Mouse (Mus musculus): Measurements from ENCODE around the gene Gm17190. TPM values are rescaled to one million over a fixed set of nuclear protein-coding genes. Genes with fewer than 3 reads are reported as not detected.
"Not testable (repeated sequence)": the region's sequence is repeated elsewhere in the genome, so short reads cannot be mapped to it uniquely, and the experiment has no call there.

Gm17190 gene
- polyA plus RNA-seq (2014; fragmentation: Nextera tagmentation; extraction: Ambion mirVana): not detected in 2 replicates

- not testable (repeated sequence) for H3K4me3 ChIP-seq (ENCODE audit: low read depth, low read length); H3K9me3 ChIP-seq (ENCODE audit: control insufficient read depth, low read length); H3K27me3 ChIP-seq (ENCODE audit: control insufficient read depth, insufficient read depth, low read length); ATAC-seq (ENCODE audit: insufficient number of reproducible peaks, low FRiP score, low TSS enrichment, low read depth); H3K9ac ChIP-seq (ENCODE audit: low read length); H3K27ac ChIP-seq (replicated peaks; ENCODE audit: low read depth, low read length); DNase-seq (ENCODE audit: low spot score); H3K4me2 ChIP-seq (ENCODE audit: low read depth, severe bottlenecking); H3K4me1 ChIP-seq (ENCODE audit: control insufficient read depth, insufficient read depth, low read length); H3K36me3 ChIP-seq (ENCODE audit: control insufficient read depth, insufficient read depth, low read length)
- 91% methylated on average over 1 of the region's 1 CpGs for WGBS
Measured at GRCm38 (mm10) chr13:96081754-96082153, at the start of gene Gm17190. Gm17190 (plus strand) TSS chr13:96082054.

GRCm38 (mm10) chr13:96039536-96039935 is 42.3 kb upstream of the Gm17190 start:
- H3K9me3 ChIP-seq (ENCODE audit: control insufficient read depth, low read length): no peaks in the 10 kb centered on the region
- no peaks in the 10 kb centered on the region for H3K27me3 ChIP-seq (ENCODE audit: control insufficient read depth, insufficient read depth, low read length)
- no peaks in the 10 kb centered on the region for H3K36me3 ChIP-seq (ENCODE audit: control insufficient read depth, insufficient read depth, low read length)
- H3K4me2 ChIP-seq (ENCODE audit: low read depth, severe bottlenecking): no peak overlapping the region
- H3K9ac ChIP-seq (ENCODE audit: low read length): no peak overlapping the region
- no peak for DNase-seq (ENCODE audit: low spot score)
- WGBS: 87% methylated on average over 1 of the region's 1 CpGs
- H3K4me3 ChIP-seq (ENCODE audit: low read depth, low read length): no peak overlapping the region
- H3K4me1 ChIP-seq (ENCODE audit: control insufficient read depth, insufficient read depth, low read length): no peaks in the 10 kb centered on the region
- no peak overlapping the region for H3K27ac ChIP-seq (replicated peaks; ENCODE audit: low read depth, low read length)
- ATAC-seq (ENCODE audit: insufficient number of reproducible peaks, low FRiP score, low TSS enrichment, low read depth): no peak

GRCm38 (mm10) chr13:96040275-96041042 is 41.4 kb upstream of the Gm17190 start:
- DNase-seq (ENCODE audit: low spot score) (no peak), ATAC-seq (ENCODE audit: insufficient number of reproducible peaks, low FRiP score, low TSS enrichment, low read depth) (no peak)
- no peak overlapping the region for H3K9ac ChIP-seq (ENCODE audit: low read length)
- H3K4me1 ChIP-seq (ENCODE audit: control insufficient read depth, insufficient read depth, low read length): no peaks in the 10 kb centered on the region
- no peaks in the 10 kb centered on the region for H3K36me3 ChIP-seq (ENCODE audit: control insufficient read depth, insufficient read depth, low read length)
- H3K9me3 ChIP-seq (ENCODE audit: control insufficient read depth, low read length): no peaks in the 10 kb centered on the region
- no peak overlapping the region for H3K4me2 ChIP-seq (ENCODE audit: low read depth, severe bottlenecking)
- H3K4me3 ChIP-seq (ENCODE audit: low read depth, low read length): no peak overlapping the region
- WGBS: 84% methylated on average over 11 of the region's 11 CpGs
- no peak overlapping the region for H3K27ac ChIP-seq (replicated peaks; ENCODE audit: low read depth, low read length)
- H3K27me3 ChIP-seq (ENCODE audit: control insufficient read depth, insufficient read depth, low read length): no peaks in the 10 kb centered on the region

- Histone ChIP-seq H3K4me1 (ENCODE audit: control insufficient read depth, insufficient read depth, low read length) (no peaks in the 10 kb centered on the region), H3K27me3 (ENCODE audit: control insufficient read depth, insufficient read depth, low read length) (no peaks in the 10 kb centered on the region), H3K9me3 (ENCODE audit: control insufficient read depth, low read length) (no peaks in the 10 kb centered on the region), H3K36me3 (ENCODE audit: control insufficient read depth, insufficient read depth, low read length) (no peaks in the 10 kb centered on the region), H3K27ac (replicated peaks; ENCODE audit: low read depth, low read length) (no peak overlapping the region), H3K4me3 (ENCODE audit: low read depth, low read length) (no peak overlapping the region), H3K9ac (ENCODE audit: low read length) (no peak overlapping the region), H3K4me2 (ENCODE audit: low read depth, severe bottlenecking) (no peak overlapping the region)
- 76% methylated on average over 5 of the region's 5 CpGs for WGBS
- no peak for ATAC-seq (ENCODE audit: insufficient number of reproducible peaks, low FRiP score, low TSS enrichment, low read depth)
- no peak for DNase-seq (ENCODE audit: low spot score)
Measured at GRCm38 (mm10) chr13:96045396-96045795, 36.5 kb upstream of the Gm17190 start.

GRCm38 (mm10) chr13:96052755-96053154 is 29.1 kb upstream of the Gm17190 start:
- Histone ChIP-seq H3K27me3 (ENCODE audit: control insufficient read depth, insufficient read depth, low read length) (no peaks in the 10 kb centered on the region), H3K4me2 (ENCODE audit: low read depth, severe bottlenecking) (no peak overlapping the region), H3K27ac (replicated peaks; ENCODE audit: low read depth, low read length) (no peak overlapping the region), H3K36me3 (ENCODE audit: control insufficient read depth, insufficient read depth, low read length) (no peaks in the 10 kb centered on the region), H3K9me3 (ENCODE audit: control insufficient read depth, low read length) (no peaks in the 10 kb centered on the region), H3K4me3 (ENCODE audit: low read depth, low read length) (no peak overlapping the region), H3K4me1 (ENCODE audit: control insufficient read depth, insufficient read depth, low read length) (no peaks in the 10 kb centered on the region), H3K9ac (ENCODE audit: low read length) (no peak overlapping the region)
- DNase-seq (ENCODE audit: low spot score) (no peak), ATAC-seq (ENCODE audit: insufficient number of reproducible peaks, low FRiP score, low TSS enrichment, low read depth) (no peak)
- 86% methylated on average over 3 of the region's 3 CpGs for WGBS

GRCm38 (mm10) chr13:96073555-96073954 is 8.3 kb upstream of the Gm17190 start:
- Histone ChIP-seq H3K4me2 (ENCODE audit: low read depth, severe bottlenecking) (no peak overlapping the region), H3K27ac (replicated peaks; ENCODE audit: low read depth, low read length) (no peak overlapping the region), H3K9ac (ENCODE audit: low read length) (no peak overlapping the region), H3K36me3 (ENCODE audit: control insufficient read depth, insufficient read depth, low read length) (no peaks in the 10 kb centered on the region), H3K4me3 (ENCODE audit: low read depth, low read length) (no peak overlapping the region), H3K4me1 (ENCODE audit: control insufficient read depth, insufficient read depth, low read length) (no peaks in the 10 kb centered on the region), H3K27me3 (ENCODE audit: control insufficient read depth, insufficient read depth, low read length) (no peaks in the 10 kb centered on the region), H3K9me3 (ENCODE audit: control insufficient read depth, low read length) (no peaks in the 10 kb centered on the region)
- ATAC-seq (ENCODE audit: insufficient number of reproducible peaks, low FRiP score, low TSS enrichment, low read depth) (no peak), DNase-seq (ENCODE audit: low spot score) (no peak)
- 79% methylated on average over 8 of the region's 8 CpGs for WGBS

- not testable (repeated sequence) for ATAC-seq (ENCODE audit: insufficient number of reproducible peaks, low FRiP score, low TSS enrichment, low read depth); H3K4me3 ChIP-seq (ENCODE audit: low read depth, low read length); H3K4me2 ChIP-seq (ENCODE audit: low read depth, severe bottlenecking); H3K27me3 ChIP-seq (ENCODE audit: control insufficient read depth, insufficient read depth, low read length); H3K4me1 ChIP-seq (ENCODE audit: control insufficient read depth, insufficient read depth, low read length); H3K27ac ChIP-seq (replicated peaks; ENCODE audit: low read depth, low read length); H3K9ac ChIP-seq (ENCODE audit: low read length); H3K36me3 ChIP-seq (ENCODE audit: control insufficient read depth, insufficient read depth, low read length); H3K9me3 ChIP-seq (ENCODE audit: control insufficient read depth, low read length); DNase-seq (ENCODE audit: low spot score)
- WGBS: 81% methylated on average over 3 of the region's 3 CpGs
Measured at GRCm38 (mm10) chr13:96081276-96081675, 578 bp upstream of the Gm17190 start, which contains the start of gene Gm20075. Gm20075 (minus strand) TSS chr13:96081376.

GRCm38 (mm10) chr13:96085581-96086302 is 3.9 kb downstream of the Gm17190 start:
- Histone ChIP-seq H3K9me3 (ENCODE audit: control insufficient read depth, low read length) (no peaks in the 10 kb centered on the region), H3K4me1 (ENCODE audit: control insufficient read depth, insufficient read depth, low read length) (no peaks in the 10 kb centered on the region), H3K36me3 (ENCODE audit: control insufficient read depth, insufficient read depth, low read length) (no peaks in the 10 kb centered on the region), H3K4me3 (ENCODE audit: low read depth, low read length) (no peak overlapping the region), H3K4me2 (ENCODE audit: low read depth, severe bottlenecking) (no peak overlapping the region), H3K9ac (ENCODE audit: low read length) (no peak overlapping the region), H3K27me3 (ENCODE audit: control insufficient read depth, insufficient read depth, low read length) (no peaks in the 10 kb centered on the region), H3K27ac (replicated peaks; ENCODE audit: low read depth, low read length) (no peak overlapping the region)
- ATAC-seq (ENCODE audit: insufficient number of reproducible peaks, low FRiP score, low TSS enrichment, low read depth) (no peak), DNase-seq (ENCODE audit: low spot score) (no peak)
- 92% methylated on average over 7 of the region's 7 CpGs for WGBS
